9 mouse cellular contexts compared by ENCODE assay signal in genomic region chr15:7811856-7812733, GRCm38 (mm10). TPM values are rescaled to one million over a fixed set of nuclear protein-coding genes. Genes with fewer than 3 reads are reported as not detected.
DNase-seq lines count a peak whose midpoint lies in the region; ATAC-seq and TF ChIP-seq lines count a peak whose summit lies in the region.
"Had no signal": no experiment of that assay in that cellular context is flagged by ENCODE, and none has a peak within 500 bp of the region (broad histone marks: within the 10 kb centered on the region; RNA-seq: fewer than 3 reads in every experiment).

No protein-coding gene starts in this region.

- no peak for TF ChIP-seq POLR2A in myocyte (IDR thresholded peaks at IDR 0.05; ENCODE audit: insufficient read length, low read depth)

- H3K36me3 ChIP-seq in heart, embryonic 11.5 days (ENCODE audit: control insufficient read depth, insufficient read depth, low read length), result no peaks in the 10 kb centered on the region
- no peaks in the 10 kb centered on the region for H3K36me3 ChIP-seq in hindbrain, embryonic 12.5 days
- no peaks in the 10 kb centered on the region for H3K36me3 ChIP-seq in myocyte (ENCODE audit: control insufficient read depth, insufficient read depth)

- peaks cover 5% of the 10 kb centered on the region for H3K79me2 ChIP-seq in myocyte (ENCODE audit: control insufficient read depth, insufficient read depth)

- no peak for DNase-seq in heart, postnatal 4 days
- DNase-seq in NIH3T3 (ENCODE audit: low read depth), result peak; percentile 46
- no peak for DNase-seq in right cerebral cortex, postnatal 4 days
- DNase-seq in urinary bladder, postnatal 25 days (ENCODE audit: low spot score), result no peak

- peak overlapping the region; percentile 74 for H3ac ChIP-seq in myocyte (ENCODE audit: control insufficient read depth, insufficient read length)

- WGBS in heart, embryonic 11.5 days (ENCODE audit: insufficient replicate concordance), result 3% methylated on average over 24 of the region's 24 CpGs
- 2% methylated on average over 24 of the region's 24 CpGs for WGBS in hindbrain, embryonic 12.5 days

- peaks cover 92% of the 10 kb centered on the region for H3K27me3 ChIP-seq in heart, embryonic 11.5 days (ENCODE audit: control insufficient read depth, insufficient read depth, low read length)
- peaks cover 99% of the 10 kb centered on the region for H3K27me3 ChIP-seq in hindbrain, embryonic 12.5 days
- H3K27me3 ChIP-seq in myocyte (ENCODE audit: control insufficient read depth, insufficient read depth, insufficient read length), result no peaks in the 10 kb centered on the region

- H3K4me1 ChIP-seq in heart, embryonic 11.5 days (ENCODE audit: control insufficient read depth, insufficient read depth, low read length), result peaks cover 14% of the 10 kb centered on the region; the same call in 1 of the 2 replicates
- H3K4me1 ChIP-seq in hindbrain, embryonic 12.5 days, result peaks cover 38% of the 10 kb centered on the region

- ATAC-seq in heart, embryonic 11.5 days (replicated peaks; ENCODE audit: insufficient number of reproducible peaks, low FRiP score, low TSS enrichment), result no peak
- ATAC-seq in hindbrain, embryonic 12.5 days (ENCODE audit: low FRiP score), result no peak
- no peak for ATAC-seq in frontal cortex, adult (ENCODE audit: low TSS enrichment)

- no peak overlapping the region for H3K27ac ChIP-seq in heart, embryonic 11.5 days (ENCODE audit: low read depth, low read length)
- H3K27ac ChIP-seq in hindbrain, embryonic 12.5 days, result no peak overlapping the region

- H3K4me2 ChIP-seq in heart, embryonic 11.5 days, result peak overlapping the region; percentile 99
- peak overlapping the region; percentile 84; the same call in 1 of the 2 replicates for H3K4me2 ChIP-seq in hindbrain, embryonic 12.5 days (replicated peaks)
- peak overlapping the region; percentile 99 for H3K4me2 ChIP-seq in myocyte (ENCODE audit: low read depth)

- H3K9me3 ChIP-seq in heart, embryonic 11.5 days (replicated peaks; ENCODE audit: control insufficient read depth, low read length), result no peaks in the 10 kb centered on the region
- no peaks in the 10 kb centered on the region for H3K9me3 ChIP-seq in hindbrain, embryonic 12.5 days (replicated peaks)

- H3K9ac ChIP-seq in heart, embryonic 11.5 days (ENCODE audit: low read depth, low read length), result no peak overlapping the region
- H3K9ac ChIP-seq in hindbrain, embryonic 12.5 days, result no peak overlapping the region

- peak overlapping the region; percentile 58 for H3K4me3 ChIP-seq in heart, embryonic 11.5 days (ENCODE audit: low read depth, low read length)
- H3K4me3 ChIP-seq in hindbrain, embryonic 12.5 days, result peak overlapping the region; percentile 49; the same call in 1 of the 2 replicates
- H3K4me3 ChIP-seq in myocyte, result peak overlapping the region; percentile 41

TF ChIP-seq in myocyte, 11 proteins besides CTCF, POLR2A, EP300 and RAD21:
- TF ChIP-seq REST (IDR thresholded peaks at IDR 0.05; ENCODE audit: insufficient read depth, insufficient read length) (no peak), SRF (IDR thresholded peaks at IDR 0.05; ENCODE audit: control insufficient read depth, insufficient read length, low read depth) (no peak), USF1 (IDR thresholded peaks at IDR 0.05; ENCODE audit: low read depth) (no peak), MYOD1 (IDR thresholded peaks at IDR 0.05; ENCODE audit: control insufficient read depth in 1 of 3, insufficient read length in 2 of 3, low read depth in 2 of 3) (no peak), E2F4 (IDR thresholded peaks at IDR 0.05; ENCODE audit: insufficient read depth) (no peak), POLR2AphosphoS2 (IDR thresholded peaks at IDR 0.05; ENCODE audit: insufficient read length, low read depth) (no peak), MYOG (IDR thresholded peaks at IDR 0.05; ENCODE audit: control insufficient read depth in 1 of 3, insufficient read depth in 1 of 3, insufficient read length in 2 of 3, low read depth in 2 of 3) (no peak), TCF3 (IDR thresholded peaks at IDR 0.05; ENCODE audit: insufficient read length, low read depth) (no peak), MAX (IDR thresholded peaks at IDR 0.05; ENCODE audit: low read depth) (no peak), TCF12 (IDR thresholded peaks at IDR 0.05; ENCODE audit: insufficient read depth, poor library complexity, severe bottlenecking) (no peak), CEBPB (IDR thresholded peaks at IDR 0.05; ENCODE audit: insufficient read depth, poor library complexity, severe bottlenecking) (no peak)

RNA-seq across cellular contexts. Expression of gene Gdnf, which starts 1.4 kb away (rescaled TPM):
- 0.06 and 0.14 TPM in 2 replicates for polyA plus RNA-seq in heart, embryonic 11.5 days (2014; fragmentation: Nextera tagmentation; extraction: Ambion mirVana)
- total RNA-seq in heart, postnatal 4 days (2021), result 1 to 10 TPM; 2.1 TPM
- polyA plus RNA-seq in hindbrain, embryonic 12.5 days (2016; fragmentation: Nextera tagmentation; extraction: Ambion mirVana), result 0.45 and 0.50 TPM in 2 replicates
- polyA plus RNA-seq in myocyte (2012; fragmentation: generic; extraction: Trizol), result 2.8 TPM
- total RNA-seq: neutrophil, adult 5-6 weeks had no signal
